Mouse (Mus musculus): ENCODE data around the gene Cltc.

DNA sequence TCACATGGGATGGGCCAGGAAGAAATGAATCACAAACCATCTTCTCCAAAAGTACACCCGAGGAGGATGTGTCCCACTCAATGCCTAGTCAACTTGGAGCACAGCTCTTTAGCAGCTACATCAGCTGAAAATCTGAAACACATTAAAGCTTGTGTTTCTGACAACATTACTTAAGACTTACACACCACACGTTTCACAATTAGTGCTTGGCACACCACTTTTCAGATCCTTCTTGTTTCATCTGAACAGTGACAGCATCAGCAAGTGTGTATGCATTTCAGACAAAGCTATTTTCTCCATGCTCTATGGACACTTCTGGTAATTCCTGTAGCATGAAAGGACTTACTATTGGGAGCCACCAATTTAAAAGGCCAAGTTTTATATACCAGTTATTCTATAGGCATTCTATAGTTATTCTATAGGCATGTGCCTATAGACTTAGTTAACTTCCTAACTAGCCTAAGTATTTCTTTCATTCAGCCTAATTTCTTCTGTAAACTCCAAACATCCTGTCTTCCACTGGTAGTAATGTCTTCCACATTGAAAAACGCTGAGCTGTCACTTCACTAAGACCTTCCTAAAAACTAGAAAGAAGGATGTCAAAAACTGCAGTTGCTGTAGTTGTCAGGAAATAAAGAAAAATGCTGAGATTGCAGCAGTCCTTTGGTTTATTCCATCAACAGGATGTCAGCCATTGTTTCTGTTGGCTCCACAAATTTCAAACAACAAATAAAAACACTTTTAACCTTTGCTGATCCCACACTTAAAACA is 11.5 kb downstream of the Cltc start:
- no peak for TF ChIP-seq CTCF (conservative IDR thresholded peaks at IDR 0.05; ENCODE audit: low read length)
- TF ChIP-seq NANOG (IDR thresholded peaks at IDR 0.05; ENCODE audit: borderline replicate concordance, low read length), result no peak
- no peak for TF ChIP-seq POU5F1 (IDR thresholded peaks at IDR 0.05; ENCODE audit: borderline replicate concordance, low read length)

Data from E14TG2a.4 (cell line).